Mouse (Mus musculus): ENCODE measurements around the gene Etv4. TPM values are rescaled to one million over a fixed set of nuclear protein-coding genes. Genes with fewer than 3 reads are reported as not detected.
A peak's percentile ranks its signal among the peaks of the same experiment; 100 is the strongest.

The Etv4 gene
- polyA plus RNA-seq, 1 experiment from 2014 or later, result 7.3 TPM

DNA sequence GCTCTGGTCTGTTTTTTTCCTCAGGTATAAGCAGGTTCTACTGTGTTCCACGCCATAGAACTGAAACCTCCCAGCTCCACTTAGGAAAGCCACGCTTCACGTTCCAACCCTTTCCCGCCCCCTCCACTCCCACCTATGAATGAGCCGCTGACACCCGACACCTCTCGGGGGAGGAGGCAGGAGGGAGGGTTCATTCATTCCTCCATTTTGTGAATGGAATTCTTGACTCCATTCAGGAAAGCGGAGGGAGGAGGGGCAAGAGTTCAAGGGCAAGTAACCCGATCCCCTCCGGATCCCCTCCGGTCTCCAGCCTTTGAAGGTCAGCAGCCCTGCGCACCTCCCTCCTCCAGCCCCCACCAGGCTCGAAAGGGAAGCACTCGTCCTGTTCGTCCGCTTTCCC, 12.7 kb downstream of the Etv4 start:
- H3K27me3 ChIP-seq (replicated peaks; ENCODE audit: control insufficient read depth, insufficient read depth, low read length), result peaks cover 10% of the 10 kb centered on the region; the same call in 1 of the 2 replicates
- no peak overlapping the region for H3K27ac ChIP-seq (ENCODE audit: low read length)
- peak; percentile 62 for ATAC-seq
- peaks cover 7% of the 10 kb centered on the region for H3K4me1 ChIP-seq (replicated peaks; ENCODE audit: control insufficient read depth, insufficient read depth, low read length)
- H3K36me3 ChIP-seq (ENCODE audit: control insufficient read depth, insufficient read depth), result peaks cover 5% of the 10 kb centered on the region; the same call in 1 of the 2 replicates
- 0 out of 2 replicates have a peak overlapping the region, but pooled peaks have one; percentile 24 for H3K9ac ChIP-seq (replicated peaks; ENCODE audit: low read depth, low read length)
- peak overlapping the region; percentile 29 for H3K4me3 ChIP-seq (replicated peaks; ENCODE audit: low read length)
- H3K9me3 ChIP-seq (ENCODE audit: control insufficient read depth, low read length), result no peaks in the 10 kb centered on the region
- H3K4me2 ChIP-seq (ENCODE audit: low read length), result peak overlapping the region; percentile 48
- WGBS, result under 1% methylated on average over 16 of the region's 16 CpGs

DNA sequence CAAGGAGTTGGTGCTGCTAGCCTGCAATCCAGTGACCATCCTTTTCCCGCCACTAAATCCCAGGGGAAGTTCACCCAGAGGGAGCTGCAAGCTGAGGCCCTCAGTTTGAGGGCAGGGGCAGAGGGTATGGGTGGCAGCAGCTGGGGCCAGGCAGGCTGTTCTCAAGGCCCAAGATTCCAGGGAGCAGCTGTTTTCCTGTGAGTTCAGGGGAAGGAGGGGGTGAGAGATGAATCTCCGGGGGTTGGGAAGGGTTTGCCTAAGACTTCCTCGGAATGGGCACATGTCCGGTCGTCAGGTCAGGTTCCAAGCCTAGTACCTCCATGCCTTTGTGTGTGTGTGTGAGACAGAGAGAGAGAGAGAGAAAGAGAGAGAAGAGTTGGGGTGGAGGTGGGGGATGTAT, 13.1 kb downstream of the Etv4 start:
- WGBS, result 7% methylated on average over 5 of the region's 5 CpGs
- H3K4me3 ChIP-seq (replicated peaks; ENCODE audit: low read length), result no peak overlapping the region
- H3K27ac ChIP-seq (ENCODE audit: low read length), result no peak overlapping the region
- H3K9ac ChIP-seq (replicated peaks; ENCODE audit: low read depth, low read length), result no peak overlapping the region
- H3K4me1 ChIP-seq (replicated peaks; ENCODE audit: control insufficient read depth, insufficient read depth, low read length), result peaks cover 7% of the 10 kb centered on the region
- H3K9me3 ChIP-seq (ENCODE audit: control insufficient read depth, low read length), result no peaks in the 10 kb centered on the region
- H3K27me3 ChIP-seq (replicated peaks; ENCODE audit: control insufficient read depth, insufficient read depth, low read length), result peaks cover 10% of the 10 kb centered on the region; the same call in 1 of the 2 replicates
- H3K4me2 ChIP-seq (ENCODE audit: low read length), result peak overlapping the region; percentile 48; the same call in 1 of the 2 replicates
- H3K36me3 ChIP-seq (ENCODE audit: control insufficient read depth, insufficient read depth), result peaks cover 7% of the 10 kb centered on the region
- no peak for ATAC-seq

DNA sequence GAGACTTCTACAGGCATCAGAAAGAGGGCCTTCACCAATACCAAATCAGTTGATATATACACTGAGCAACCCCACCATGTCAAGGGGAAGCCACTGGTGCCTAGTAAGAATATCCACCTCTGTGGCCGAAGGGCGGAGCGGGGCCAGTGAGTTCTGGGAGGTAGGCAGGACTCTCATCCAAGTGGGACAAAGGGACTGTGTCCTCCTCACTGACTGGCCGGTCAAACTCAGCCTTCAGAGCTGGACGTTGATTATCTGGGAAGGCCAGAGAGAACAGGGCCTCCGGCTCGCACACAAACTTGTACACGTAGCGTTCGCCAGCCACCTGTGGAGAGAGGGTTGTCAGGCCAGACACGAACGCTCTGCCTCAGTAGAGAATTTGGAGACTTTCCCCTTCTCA, 14.9 kb downstream of the Etv4 start:
- Histone ChIP-seq H3K4me3 (replicated peaks; ENCODE audit: low read length) (no peak overlapping the region), H3K27me3 (replicated peaks; ENCODE audit: control insufficient read depth, insufficient read depth, low read length) (peaks cover 10% of the 10 kb centered on the region; the same call in 1 of the 2 replicates), H3K9ac (replicated peaks; ENCODE audit: low read depth, low read length) (no peak overlapping the region), H3K36me3 (ENCODE audit: control insufficient read depth, insufficient read depth) (peaks cover 13% of the 10 kb centered on the region), H3K4me1 (replicated peaks; ENCODE audit: control insufficient read depth, insufficient read depth, low read length) (peaks cover 7% of the 10 kb centered on the region), H3K9me3 (ENCODE audit: control insufficient read depth, low read length) (no peaks in the 10 kb centered on the region), H3K4me2 (ENCODE audit: low read length) (no peak overlapping the region), H3K27ac (ENCODE audit: low read length) (no peak overlapping the region)
- whole genome bisulfite sequencing, result 86% methylated on average over 12 of the region's 12 CpGs
- no peak for ATAC-seq

- peaks cover 3% of the 10 kb centered on the region; the same call in 1 of the 2 replicates for H3K27me3 ChIP-seq (replicated peaks; ENCODE audit: control insufficient read depth, insufficient read depth, low read length)
- H3K9me3 ChIP-seq (ENCODE audit: control insufficient read depth, low read length), result no peaks in the 10 kb centered on the region
- H3K9ac ChIP-seq (replicated peaks; ENCODE audit: low read depth, low read length), result no peak overlapping the region
- peaks cover 7% of the 10 kb centered on the region for H3K4me1 ChIP-seq (replicated peaks; ENCODE audit: control insufficient read depth, insufficient read depth, low read length)
- no peak overlapping the region for H3K4me3 ChIP-seq (replicated peaks; ENCODE audit: low read length)
- H3K27ac ChIP-seq (ENCODE audit: low read length), result no peak overlapping the region
- 95% methylated on average over 6 of the region's 6 CpGs for WGBS
- peaks cover 21% of the 10 kb centered on the region for H3K36me3 ChIP-seq (ENCODE audit: control insufficient read depth, insufficient read depth)
- no peak for ATAC-seq
- H3K4me2 ChIP-seq (ENCODE audit: low read length), result no peak overlapping the region
These were observed 16.4 kb downstream of the Etv4 start for GRCm38 (mm10) chr11:101768721-101769120.

DNA sequence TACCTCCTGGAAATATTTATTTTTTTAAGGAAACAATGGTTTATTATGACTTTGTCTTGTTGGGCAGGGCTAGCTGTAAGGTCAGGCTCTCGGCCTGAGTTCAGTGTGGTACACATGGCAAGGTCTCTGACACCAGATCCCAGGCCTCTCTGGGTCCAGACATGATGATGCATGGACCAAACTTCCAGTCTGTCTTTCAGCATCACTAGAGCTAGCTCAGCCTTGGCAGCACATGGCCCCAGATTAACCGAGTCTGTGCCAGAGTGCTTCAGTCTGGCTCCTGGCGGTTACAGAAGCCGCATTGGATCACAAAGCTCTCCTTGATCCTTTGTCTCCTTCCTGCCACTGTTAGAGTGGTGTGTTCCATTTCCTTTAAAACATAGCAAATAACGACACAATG, 17.8 kb downstream of the Etv4 start:
- H3K4me2 ChIP-seq (ENCODE audit: low read length), result no peak overlapping the region
- 64% methylated on average over 5 of the region's 5 CpGs for WGBS
- ATAC-seq, result no peak
- peaks cover 2% of the 10 kb centered on the region for H3K4me1 ChIP-seq (replicated peaks; ENCODE audit: control insufficient read depth, insufficient read depth, low read length)
- H3K27ac ChIP-seq (ENCODE audit: low read length), result no peak overlapping the region
- H3K36me3 ChIP-seq (ENCODE audit: control insufficient read depth, insufficient read depth), result peaks cover 23% of the 10 kb centered on the region
- H3K9me3 ChIP-seq (ENCODE audit: control insufficient read depth, low read length), result no peaks in the 10 kb centered on the region
- no peaks in the 10 kb centered on the region for H3K27me3 ChIP-seq (replicated peaks; ENCODE audit: control insufficient read depth, insufficient read depth, low read length)
- no peak overlapping the region for H3K4me3 ChIP-seq (replicated peaks; ENCODE audit: low read length)
- no peak overlapping the region for H3K9ac ChIP-seq (replicated peaks; ENCODE audit: low read depth, low read length)

- Histone ChIP-seq H3K36me3 (ENCODE audit: control insufficient read depth, insufficient read depth) (peaks cover 31% of the 10 kb centered on the region), H3K27me3 (replicated peaks; ENCODE audit: control insufficient read depth, insufficient read depth, low read length) (no peaks in the 10 kb centered on the region), H3K27ac (ENCODE audit: low read length) (no peak overlapping the region), H3K4me3 (replicated peaks; ENCODE audit: low read length) (no peak overlapping the region), H3K9me3 (ENCODE audit: control insufficient read depth, low read length) (no peaks in the 10 kb centered on the region), H3K9ac (replicated peaks; ENCODE audit: low read depth, low read length) (no peak overlapping the region), H3K4me1 (replicated peaks; ENCODE audit: control insufficient read depth, insufficient read depth, low read length) (no peaks in the 10 kb centered on the region), H3K4me2 (ENCODE audit: low read length) (no peak overlapping the region)
- no peak for ATAC-seq
- 93% methylated on average over 8 of the region's 8 CpGs for WGBS
These were observed 20.6 kb downstream of the Etv4 start for GRCm38 (mm10) chr11:101764546-101764945.

DNA sequence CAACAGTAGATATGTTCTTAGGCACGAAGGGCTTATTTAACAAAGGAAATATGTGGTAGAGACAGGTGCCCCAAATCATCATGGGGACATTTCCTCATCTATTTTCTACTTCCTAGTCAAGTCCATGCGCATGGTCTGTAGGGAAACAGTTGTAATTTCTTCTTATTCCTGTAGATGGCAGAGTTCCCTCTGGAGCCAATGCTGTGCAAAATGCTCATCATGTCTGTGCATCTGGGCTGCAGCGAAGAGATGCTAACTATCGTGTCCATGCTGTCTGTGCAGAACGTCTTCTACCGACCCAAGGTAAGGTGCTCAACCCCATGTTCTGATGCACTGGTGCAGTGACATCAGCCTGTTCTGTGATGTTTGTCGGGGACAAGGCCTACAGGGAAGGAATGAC, 21.4 kb downstream of the Etv4 start:
- H3K9ac ChIP-seq (replicated peaks; ENCODE audit: low read depth, low read length), result no peak overlapping the region
- H3K27me3 ChIP-seq (replicated peaks; ENCODE audit: control insufficient read depth, insufficient read depth, low read length), result no peaks in the 10 kb centered on the region
- H3K4me2 ChIP-seq (ENCODE audit: low read length), result no peak overlapping the region
- no peak overlapping the region for H3K4me3 ChIP-seq (replicated peaks; ENCODE audit: low read length)
- WGBS, result 59% methylated on average over 7 of the region's 7 CpGs
- no peaks in the 10 kb centered on the region for H3K9me3 ChIP-seq (ENCODE audit: control insufficient read depth, low read length)
- ATAC-seq, result no peak
- H3K4me1 ChIP-seq (replicated peaks; ENCODE audit: control insufficient read depth, insufficient read depth, low read length), result no peaks in the 10 kb centered on the region
- no peak overlapping the region for H3K27ac ChIP-seq (ENCODE audit: low read length)
- H3K36me3 ChIP-seq (ENCODE audit: control insufficient read depth, insufficient read depth), result peaks cover 39% of the 10 kb centered on the region

DNA sequence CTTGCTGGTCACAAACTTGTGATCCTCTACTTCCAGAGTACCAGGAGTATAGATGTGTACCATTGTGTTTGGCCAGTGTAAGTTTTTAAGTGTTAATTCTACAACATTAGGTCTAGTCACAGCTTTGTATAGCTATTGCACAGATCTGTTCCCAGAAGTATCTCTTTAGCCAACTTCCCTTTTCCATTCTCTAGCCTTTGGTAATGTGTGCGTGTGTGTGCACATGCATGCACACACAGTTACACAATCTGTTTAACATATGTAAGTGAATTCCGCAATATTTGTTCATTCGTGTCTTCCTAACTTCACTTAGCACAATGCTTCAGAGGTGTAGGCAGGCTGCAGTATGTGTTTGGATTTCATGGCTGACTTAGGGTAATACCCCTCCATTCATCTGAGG, 25.6 kb downstream of the Etv4 start:
- Histone ChIP-seq H3K4me2 (ENCODE audit: low read length) (no peak overlapping the region), H3K9ac (replicated peaks; ENCODE audit: low read depth, low read length) (no peak overlapping the region), H3K27ac (ENCODE audit: low read length) (no peak overlapping the region), H3K9me3 (ENCODE audit: control insufficient read depth, low read length) (no peaks in the 10 kb centered on the region), H3K36me3 (ENCODE audit: control insufficient read depth, insufficient read depth) (peaks cover 38% of the 10 kb centered on the region), H3K27me3 (replicated peaks; ENCODE audit: control insufficient read depth, insufficient read depth, low read length) (no peaks in the 10 kb centered on the region), H3K4me1 (replicated peaks; ENCODE audit: control insufficient read depth, insufficient read depth, low read length) (no peaks in the 10 kb centered on the region), H3K4me3 (replicated peaks; ENCODE audit: low read length) (no peak overlapping the region)
- over 99% methylated on average over 3 of the region's 3 CpGs for WGBS
- no peak for ATAC-seq

DNA sequence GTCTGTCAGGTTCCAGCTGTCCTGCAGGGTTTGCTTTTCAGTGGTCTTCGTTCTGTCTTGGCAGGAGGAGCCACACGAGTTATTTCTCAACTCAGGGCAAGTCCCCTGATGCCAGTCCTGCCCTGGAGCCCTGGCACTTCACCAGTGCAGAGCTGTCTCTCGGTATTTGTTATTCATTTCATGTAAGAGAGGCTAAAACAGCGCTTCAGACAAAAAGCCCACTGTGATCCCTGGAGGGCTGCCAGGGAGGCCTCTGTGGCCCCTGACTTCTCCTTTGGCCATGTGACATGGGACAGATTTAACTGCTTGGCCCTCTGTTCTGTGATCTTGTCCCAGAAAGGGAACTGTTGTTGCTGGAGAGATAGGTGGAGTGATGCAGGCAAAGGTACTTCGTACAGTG, 26.7 kb downstream of the Etv4 start:
- H3K4me2 ChIP-seq (ENCODE audit: low read length), result no peak overlapping the region
- no peaks in the 10 kb centered on the region for H3K27me3 ChIP-seq (replicated peaks; ENCODE audit: control insufficient read depth, insufficient read depth, low read length)
- 61% methylated on average over 5 of the region's 5 CpGs for WGBS
- no peak overlapping the region for H3K4me3 ChIP-seq (replicated peaks; ENCODE audit: low read length)
- H3K4me1 ChIP-seq (replicated peaks; ENCODE audit: control insufficient read depth, insufficient read depth, low read length), result no peaks in the 10 kb centered on the region
- H3K9ac ChIP-seq (replicated peaks; ENCODE audit: low read depth, low read length), result no peak overlapping the region
- no peak for ATAC-seq
- no peaks in the 10 kb centered on the region for H3K9me3 ChIP-seq (ENCODE audit: control insufficient read depth, low read length)
- H3K27ac ChIP-seq (ENCODE audit: low read length), result no peak overlapping the region
- H3K36me3 ChIP-seq (ENCODE audit: control insufficient read depth, insufficient read depth), result peaks cover 39% of the 10 kb centered on the region

DNA sequence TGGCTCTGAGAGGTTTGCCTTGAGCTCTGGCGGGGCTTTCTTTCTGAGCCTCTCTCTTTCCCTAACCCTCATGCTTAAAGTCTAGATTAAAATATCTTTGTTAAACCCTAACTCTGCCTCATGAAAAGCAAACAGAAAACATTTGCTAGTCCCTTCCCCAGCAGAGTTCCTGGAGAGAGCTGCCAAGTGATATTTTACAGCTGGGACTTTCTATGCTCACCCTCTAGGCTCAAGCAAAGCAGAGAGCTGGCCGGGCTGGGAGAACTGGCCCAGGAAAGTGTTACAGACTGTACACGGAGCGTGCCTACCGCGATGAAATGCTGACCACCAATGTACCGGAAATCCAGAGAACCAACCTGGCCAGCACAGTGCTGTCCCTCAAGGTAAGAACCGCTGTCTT, 27.8 kb downstream of the Etv4 start:
- no peaks in the 10 kb centered on the region for H3K27me3 ChIP-seq (replicated peaks; ENCODE audit: control insufficient read depth, insufficient read depth, low read length)
- H3K4me2 ChIP-seq (ENCODE audit: low read length), result no peak overlapping the region
- no peaks in the 10 kb centered on the region for H3K9me3 ChIP-seq (ENCODE audit: control insufficient read depth, low read length)
- no peak overlapping the region for H3K9ac ChIP-seq (replicated peaks; ENCODE audit: low read depth, low read length)
- H3K36me3 ChIP-seq (ENCODE audit: control insufficient read depth, insufficient read depth), result peaks cover 47% of the 10 kb centered on the region
- no peaks in the 10 kb centered on the region for H3K4me1 ChIP-seq (replicated peaks; ENCODE audit: control insufficient read depth, insufficient read depth, low read length)
- WGBS, result 94% methylated on average over 8 of the region's 8 CpGs
- H3K27ac ChIP-seq (ENCODE audit: low read length), result no peak overlapping the region
- no peak for ATAC-seq
- no peak overlapping the region for H3K4me3 ChIP-seq (replicated peaks; ENCODE audit: low read length)

All from forebrain, embryonic 16.5 days (tissue).